Mouse (Mus musculus) midbrain, postnatal 0 days (tissue): ENCODE results near the gene Scgb3a1. TPM values are rescaled to one million over a fixed set of nuclear protein-coding genes. Genes with fewer than 3 reads are reported as not detected.

Source experiments
- ATAC-seq: fragments of 200-750 bp; cut with Nextera tagmentation; 2 replicates; pipeline ENCODE4 v1.8.0; 2017; ENCODE audit warnings: moderate number of reproducible peaks, mild to moderate bottlenecking, moderate TSS enrichment, moderate library complexity; ENCODE audit not compliant: low FRiP score
- DNase-seq: peaks from one replicate; pipeline ENCODE4 v3.0.0-alpha.2; 2015; ENCODE audit warnings: low spot score
- H3K27ac ChIP-seq: fragments of 300-500 bp; sonication (generic); 2 replicates; pipeline ENCODE4 v1.5.1; 2014; ENCODE audit warnings: low read depth, mild to moderate bottlenecking, low read length, mixed read lengths
- H3K27me3 ChIP-seq: fragments of 300-500 bp; sonication (generic); 2 replicates; pipeline ENCODE4 v1.6.1; 2014; ENCODE audit warnings: low read length, control low read depth, mixed read lengths; ENCODE audit not compliant: insufficient read depth
- H3K36me3 ChIP-seq: fragments of 300-500 bp; sonication (generic); 2 replicates; pipeline ENCODE4 v1.6.1; 2014; ENCODE audit warnings: low read length, control low read depth, mixed read lengths; ENCODE audit not compliant: insufficient read depth
- H3K4me1 ChIP-seq: fragments of 300-500 bp; sonication (generic); 2 replicates; pipeline ENCODE4 v1.6.1; 2014; ENCODE audit warnings: mild to moderate bottlenecking, control low read depth, antibody characterized with exemption, low read length, mixed read lengths; ENCODE audit not compliant: insufficient read depth
- H3K4me2 ChIP-seq: fragments of 300-500 bp; sonication (generic); 2 replicates; pipeline ENCODE4 v1.6.1; 2014; ENCODE audit warnings: low read depth, mild to moderate bottlenecking, low read length, mixed read lengths; ENCODE audit not compliant: poor library complexity, severe bottlenecking
- H3K4me3 ChIP-seq: fragments of 300-500 bp; sonication (generic); 2 replicates; pipeline ENCODE4 v1.5.1; 2014; ENCODE audit warnings: low read depth, mild to moderate bottlenecking, low read length, moderate library complexity
- H3K9ac ChIP-seq: fragments of 300-500 bp; sonication (generic); replicated peaks from 2 replicates; pipeline ENCODE4 v1.6.1; 2014; ENCODE audit warnings: mild to moderate bottlenecking, low read length, moderate library complexity, mixed read lengths; ENCODE audit not compliant: poor library complexity, severe bottlenecking
- H3K9me3 ChIP-seq: fragments of 300-500 bp; sonication (generic); 2 replicates; pipeline ENCODE4 v1.6.1; 2016; ENCODE audit warnings: low read length, control low read depth
- CTCF ChIP-seq: IDR thresholded peaks from 2 replicates; pipeline ENCODE4 v1.5.1; 2016; ENCODE audit warnings: antibody characterized with exemption, mild to moderate bottlenecking
- WGBS: fragments of 180-500 bp; shearing (Covaris S2); extraction: QIAGEN DNeasy Blood & Tissue Kit; methylation state at CpG from one replicate; pipeline ENCODE4 v1.1.7; 2014; 5-methylcytosine and 5-hydroxymethylcytosine counted together
- polyA plus RNA-seq: library from polyadenylated mRNA; unstranded; fragments of >200 nt; fragmentation: Nextera tagmentation; extraction: Ambion mirVana; gene quantifications from 2 replicates; pipeline ENCODE4 v1.2.1, GENCODE M21; 2015
- total RNA-seq: library from RNA; depleted of rRNA; stranded (reverse); fragments of >200 nt; gene quantifications from 2 replicates; pipeline ENCODE4 v1.2.3, GENCODE M21; 2014

Gene Scgb3a1
- total and polyA plus RNA-seq, 2 experiments from 2014 or later: 0.59 TPM; not detected in 1

- WGBS: 84% methylated on average over 2 of the region's 2 CpGs
These were observed 32.3 kb downstream of the Scgb3a1 start for GRCm38 (mm10) chr11:49695695-49696094.

GRCm38 (mm10) chr11:49696472-49696871, 33.1 kb downstream of the Scgb3a1 start:
- no peaks in the 10 kb centered on the region for H3K27me3 ChIP-seq
- DNase-seq (no peak), ATAC-seq (no peak)
- WGBS: 92% methylated on average over 2 of the region's 2 CpGs
- no peak overlapping the region for H3K9ac ChIP-seq
- H3K9me3 ChIP-seq: no peaks in the 10 kb centered on the region
- H3K36me3 ChIP-seq: peaks cover 11% of the 10 kb centered on the region; the same call in 1 of the 2 replicates
- no peaks in the 10 kb centered on the region for H3K4me1 ChIP-seq
- no peak overlapping the region for H3K4me3 ChIP-seq
- no peak overlapping the region for H3K27ac ChIP-seq
- TF ChIP-seq CTCF: no peak
- no peak overlapping the region for H3K4me2 ChIP-seq

More at GRCm38 (mm10) chr11:49695695-49696094, 32.3 kb downstream of the Scgb3a1 start:
- Histone ChIP-seq H3K27ac (no peak overlapping the region), H3K4me3 (no peak overlapping the region), H3K4me2 (no peak overlapping the region), H3K9me3 (no peaks in the 10 kb centered on the region), H3K27me3 (no peaks in the 10 kb centered on the region), H3K9ac (no peak overlapping the region), H3K4me1 (no peaks in the 10 kb centered on the region), H3K36me3 (peaks cover 9% of the 10 kb centered on the region; the same call in 1 of the 2 replicates)
- ATAC-seq (no peak), DNase-seq (no peak)
- TF ChIP-seq CTCF: no peak

GRCm38 (mm10) chr11:49697779-49698178, 34.4 kb downstream of the Scgb3a1 start:
- H3K4me3 ChIP-seq: no peak overlapping the region
- H3K9ac ChIP-seq: no peak overlapping the region
- TF ChIP-seq CTCF: no peak
- no peaks in the 10 kb centered on the region for H3K4me1 ChIP-seq
- ATAC-seq (no peak), DNase-seq (no peak)
- 96% methylated on average over 5 of the region's 5 CpGs for WGBS
- H3K27me3 ChIP-seq: no peaks in the 10 kb centered on the region
- no peak overlapping the region for H3K27ac ChIP-seq
- H3K4me2 ChIP-seq: no peak overlapping the region
- peaks cover 15% of the 10 kb centered on the region; the same call in 1 of the 2 replicates for H3K36me3 ChIP-seq
- no peaks in the 10 kb centered on the region for H3K9me3 ChIP-seq

GRCm38 (mm10) chr11:49699079-49699478, 35.7 kb downstream of the Scgb3a1 start:
- no peaks in the 10 kb centered on the region for H3K4me1 ChIP-seq
- H3K4me2 ChIP-seq: no peak overlapping the region
- H3K9ac ChIP-seq: no peak overlapping the region
- DNase-seq (no peak), ATAC-seq (no peak)
- H3K9me3 ChIP-seq: no peaks in the 10 kb centered on the region
- no peak overlapping the region for H3K4me3 ChIP-seq
- H3K27me3 ChIP-seq: no peaks in the 10 kb centered on the region
- H3K27ac ChIP-seq: no peak overlapping the region
- TF ChIP-seq CTCF: no peak
- peaks cover 15% of the 10 kb centered on the region; the same call in 1 of the 2 replicates for H3K36me3 ChIP-seq
- 93% methylated on average over 1 of the region's 1 CpGs for WGBS

- ATAC-seq (no peak), DNase-seq (no peak)
- Histone ChIP-seq H3K9ac (no peak overlapping the region), H3K36me3 (peaks cover 15% of the 10 kb centered on the region; the same call in 1 of the 2 replicates), H3K4me2 (no peak overlapping the region), H3K27me3 (no peaks in the 10 kb centered on the region), H3K27ac (no peak overlapping the region), H3K4me3 (no peak overlapping the region), H3K4me1 (no peaks in the 10 kb centered on the region), H3K9me3 (no peaks in the 10 kb centered on the region)
- TF ChIP-seq CTCF: no peak
- 99% methylated on average over 8 of the region's 8 CpGs for WGBS
These were observed 38.6 kb downstream of the Scgb3a1 start for GRCm38 (mm10) chr11:49702014-49702413.

- DNase-seq: no peak
- Histone ChIP-seq H3K4me1 (no peaks in the 10 kb centered on the region), H3K9ac (no peak overlapping the region), H3K4me3 (no peak overlapping the region), H3K36me3 (peaks cover 7% of the 10 kb centered on the region; the same call in 1 of the 2 replicates), H3K9me3 (no peaks in the 10 kb centered on the region), H3K27me3 (no peaks in the 10 kb centered on the region), H3K4me2 (no peak overlapping the region), H3K27ac (no peak overlapping the region)
- ATAC-seq: no peak
- TF ChIP-seq CTCF: no peak
- WGBS: 78% methylated on average over 8 of the region's 8 CpGs
These were observed 41.4 kb downstream of the Scgb3a1 start for GRCm38 (mm10) chr11:49704804-49705203.
